Mouse (Mus musculus) brain, adult 10 weeks (tissue): ENCODE data around the gene Gvin1. TPM values are rescaled to one million over a fixed set of nuclear protein-coding genes. Genes with fewer than 3 reads are reported as not detected.

ENCODE experiments used
- polyA plus RNA-seq: library from polyadenylated mRNA; stranded (reverse); fragments of 350-450 nt; fragmentation: Illumina TruSeq; extraction: RNeasy Lipid Tissue Mini Kit (QIAGEN cat#74804); gene quantifications from one replicate; pipeline ENCODE4 v1.2.3, GENCODE M21; 2015; ENCODE audit warnings: low read depth, low replicate concordance

Gene Gvin1
- 1.1 TPM for polyA plus RNA-seq

DNA sequence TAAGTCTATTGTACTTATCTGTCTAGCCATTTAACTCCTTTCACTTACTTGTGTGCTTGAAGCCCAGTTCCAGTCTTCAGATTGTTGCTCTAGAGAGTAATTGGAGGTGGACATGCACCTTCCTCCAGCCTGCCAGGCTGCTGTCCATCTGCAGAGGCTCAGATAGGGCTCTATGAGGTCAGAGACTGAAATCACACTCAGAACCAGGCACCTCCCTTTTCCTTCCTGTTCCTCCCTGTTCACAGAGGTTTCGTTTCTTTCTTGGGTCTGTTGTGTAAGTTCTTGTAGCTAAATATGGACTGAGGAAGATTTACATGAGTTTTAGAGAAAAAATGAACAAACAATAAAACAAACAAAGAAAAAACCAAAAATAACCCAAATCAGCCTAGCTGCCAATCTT lies at the start of gene Gvin1:
Gvin1 (minus strand) TSS at position 150 of the 400 bp plus-strand sequence.

